Mouse (Mus musculus) hindbrain, embryonic 12.5 days (tissue): ENCODE measurements around the gene Lpin3. TPM values are rescaled to one million over a fixed set of nuclear protein-coding genes. Genes with fewer than 3 reads are reported as not detected.

Source experiments
- ATAC-seq: fragments of 200-750 bp; cut with Nextera tagmentation; 2 replicates; pipeline ENCODE4 v1.8.0; 2017; ENCODE audit warnings: moderate TSS enrichment; ENCODE audit not compliant: low FRiP score
- H3K27ac ChIP-seq: fragments of 300-500 bp; sonication (generic); 2 replicates; pipeline ENCODE4 v1.5.1; 2016; ENCODE audit warnings: mild to moderate bottlenecking
- H3K27me3 ChIP-seq: fragments of 300-500 bp; sonication (generic); 2 replicates; pipeline ENCODE4 v1.6.1; 2016; ENCODE audit warnings: mild to moderate bottlenecking
- H3K36me3 ChIP-seq: fragments of 300-500 bp; sonication (generic); 2 replicates; pipeline ENCODE4 v1.6.1; 2016; ENCODE audit warnings: mild to moderate bottlenecking
- H3K4me1 ChIP-seq: fragments of 300-500 bp; sonication (generic); 2 replicates; pipeline ENCODE4 v1.6.1; 2016
- H3K4me2 ChIP-seq: fragments of 300-500 bp; sonication (generic); replicated peaks from 2 replicates; pipeline ENCODE4 v1.6.1; 2016; ENCODE audit warnings: mild to moderate bottlenecking
- H3K4me3 ChIP-seq: fragments of 300-500 bp; sonication (generic); 2 replicates; pipeline ENCODE4 v1.5.1; 2016; ENCODE audit warnings: mild to moderate bottlenecking
- H3K9ac ChIP-seq: fragments of 300-500 bp; sonication (generic); 2 replicates; pipeline ENCODE4 v1.6.1; 2016; ENCODE audit warnings: mild to moderate bottlenecking, moderate library complexity
- H3K9me3 ChIP-seq: fragments of 300-500 bp; sonication (generic); replicated peaks from 2 replicates; pipeline ENCODE4 v1.6.1; 2016; ENCODE audit warnings: mild to moderate bottlenecking
- WGBS: fragments of 180-500 bp; shearing (Covaris S2); methylation state at CpG from one replicate; pipeline ENCODE4 v1.1.7; 2016; 5-methylcytosine and 5-hydroxymethylcytosine counted together
- polyA plus RNA-seq: library from polyadenylated mRNA; unstranded; fragments of >200 nt; fragmentation: Nextera tagmentation; extraction: Ambion mirVana; gene quantifications from 2 replicates; pipeline ENCODE4 v1.2.1, GENCODE M21; 2016

Lpin3 gene
- polyA plus RNA-seq: 0.63 and 1.4 TPM in 2 replicates

DNA sequence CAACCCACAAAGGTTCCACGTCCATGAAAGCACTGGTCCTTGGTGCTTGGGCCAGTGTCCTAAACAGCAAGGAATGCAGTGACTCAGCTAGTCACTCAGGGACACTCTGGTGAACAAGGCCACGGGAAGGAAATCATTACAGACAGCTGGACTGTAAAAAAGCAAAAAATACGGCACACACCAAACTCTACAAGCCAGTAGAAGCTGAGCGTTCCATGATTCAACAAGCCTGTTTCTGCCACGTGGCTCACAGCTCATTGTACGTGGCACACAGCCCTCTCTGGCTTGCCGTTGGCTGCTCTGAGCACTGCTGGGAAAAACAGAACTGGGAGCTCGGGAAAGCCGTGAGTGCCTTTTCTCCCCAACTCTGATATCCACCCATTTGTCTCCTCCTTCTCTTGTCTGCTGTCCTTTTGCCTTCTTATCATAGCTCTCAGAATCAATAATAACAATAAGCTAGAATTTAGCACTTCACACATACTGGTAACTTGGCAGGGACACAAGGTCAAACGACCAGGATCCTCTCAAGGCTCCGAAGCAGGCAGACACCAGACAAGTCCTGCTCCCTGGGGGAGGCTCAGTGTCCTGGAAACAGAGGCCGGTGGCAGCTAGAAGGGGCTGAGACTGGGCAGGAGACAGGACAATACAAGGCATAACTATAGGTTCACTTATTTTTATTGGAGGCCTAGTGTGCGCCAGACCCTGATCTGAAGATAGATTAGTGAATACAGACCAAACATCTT, at the start of gene Lpin3:
Gene Lpin3 (plus strand): TSS at position 218 of the 743 bp plus-strand sequence.
- no peaks in the 10 kb centered on the region for H3K36me3 ChIP-seq
- no peak for ATAC-seq
- no peaks in the 10 kb centered on the region for H3K9me3 ChIP-seq
- no peaks in the 10 kb centered on the region for H3K4me1 ChIP-seq
- 68% methylated on average over 13 of the region's 13 CpGs for WGBS
- H3K27ac ChIP-seq: no peak within 1 kb of the TSS
- H3K27me3 ChIP-seq: no peaks in the 10 kb centered on the region
- no peak within 1 kb of the TSS for H3K9ac ChIP-seq
- H3K4me2 ChIP-seq: no peak within 1 kb of the TSS
- H3K4me3 ChIP-seq: no peak within 1 kb of the TSS

DNA sequence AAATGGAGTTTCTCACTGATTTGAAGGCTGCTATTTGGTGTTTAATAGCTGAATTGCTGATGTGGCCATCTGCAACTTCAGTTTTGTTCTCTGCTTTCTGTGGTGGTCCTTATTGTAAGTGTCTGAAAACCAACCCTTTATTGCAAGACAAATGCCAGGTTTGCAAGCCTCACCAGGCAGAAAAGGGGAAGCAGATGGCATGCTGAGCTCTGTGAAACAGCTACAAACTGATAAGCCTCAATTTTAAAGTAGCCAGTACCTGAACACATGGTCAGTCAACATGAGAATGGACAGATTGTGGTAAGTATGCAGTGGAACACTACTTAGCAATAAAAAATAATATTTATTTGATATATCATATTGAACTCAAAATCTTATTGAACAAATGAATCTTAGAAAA, 39.6 kb upstream of the Lpin3 start:
- Histone ChIP-seq H3K9me3 (no peaks in the 10 kb centered on the region), H3K4me2 (no peak overlapping the region), H3K27me3 (no peaks in the 10 kb centered on the region), H3K4me3 (no peak overlapping the region), H3K4me1 (no peaks in the 10 kb centered on the region), H3K27ac (no peak overlapping the region), H3K36me3 (no peaks in the 10 kb centered on the region), H3K9ac (no peak overlapping the region)
- ATAC-seq: no peak

DNA sequence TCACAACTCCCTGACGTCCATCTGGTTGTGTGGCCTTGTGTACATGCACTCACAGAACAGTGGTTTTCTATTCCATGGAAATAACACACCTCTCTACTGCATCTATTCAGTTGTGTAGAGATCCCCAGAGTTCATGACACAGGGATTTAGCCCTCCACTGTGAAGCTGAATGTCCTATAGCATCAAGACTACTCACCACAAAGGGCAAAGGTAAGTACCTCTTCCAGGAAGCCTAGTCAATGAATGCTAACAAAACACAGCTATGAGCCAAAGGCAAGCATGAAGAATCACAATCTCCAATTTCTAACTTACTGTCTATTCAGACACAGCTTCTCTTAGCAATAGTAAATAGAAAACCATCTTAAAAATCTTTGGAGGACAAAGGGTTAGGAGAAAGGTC, 32.8 kb upstream of the Lpin3 start:
- Histone ChIP-seq H3K36me3 (no peaks in the 10 kb centered on the region), H3K27ac (no peak overlapping the region), H3K4me3 (no peak overlapping the region), H3K4me1 (no peaks in the 10 kb centered on the region), H3K4me2 (no peak overlapping the region), H3K27me3 (no peaks in the 10 kb centered on the region), H3K9ac (no peak overlapping the region), H3K9me3 (no peaks in the 10 kb centered on the region)
- ATAC-seq: no peak
- WGBS: 87% methylated on average over 1 of the region's 1 CpGs

DNA sequence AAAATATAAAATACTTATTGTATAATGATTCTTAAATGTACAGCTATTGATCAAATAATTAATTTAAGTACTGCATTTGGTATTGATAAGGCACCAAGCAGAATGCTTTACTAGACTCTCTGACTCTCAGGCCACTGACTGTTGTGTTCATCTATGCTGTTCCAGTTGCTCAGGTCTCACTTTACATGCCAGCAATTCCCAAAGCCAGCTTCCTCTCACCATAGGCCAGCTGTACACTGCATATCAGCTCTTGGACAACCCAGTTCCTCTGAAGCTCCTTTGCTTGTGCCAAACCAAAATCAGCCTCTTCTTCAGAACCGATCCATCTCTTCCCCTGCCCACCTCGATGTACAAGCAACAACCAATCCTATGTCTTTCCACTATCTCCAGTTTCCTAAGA, 32.3 kb upstream of the Lpin3 start:
- Histone ChIP-seq H3K4me1 (no peaks in the 10 kb centered on the region), H3K4me2 (no peak overlapping the region), H3K9ac (no peak overlapping the region), H3K36me3 (no peaks in the 10 kb centered on the region), H3K27me3 (no peaks in the 10 kb centered on the region), H3K27ac (no peak overlapping the region), H3K4me3 (no peak overlapping the region), H3K9me3 (no peaks in the 10 kb centered on the region)
- ATAC-seq: no peak
- WGBS: 91% methylated on average over 2 of the region's 2 CpGs

DNA sequence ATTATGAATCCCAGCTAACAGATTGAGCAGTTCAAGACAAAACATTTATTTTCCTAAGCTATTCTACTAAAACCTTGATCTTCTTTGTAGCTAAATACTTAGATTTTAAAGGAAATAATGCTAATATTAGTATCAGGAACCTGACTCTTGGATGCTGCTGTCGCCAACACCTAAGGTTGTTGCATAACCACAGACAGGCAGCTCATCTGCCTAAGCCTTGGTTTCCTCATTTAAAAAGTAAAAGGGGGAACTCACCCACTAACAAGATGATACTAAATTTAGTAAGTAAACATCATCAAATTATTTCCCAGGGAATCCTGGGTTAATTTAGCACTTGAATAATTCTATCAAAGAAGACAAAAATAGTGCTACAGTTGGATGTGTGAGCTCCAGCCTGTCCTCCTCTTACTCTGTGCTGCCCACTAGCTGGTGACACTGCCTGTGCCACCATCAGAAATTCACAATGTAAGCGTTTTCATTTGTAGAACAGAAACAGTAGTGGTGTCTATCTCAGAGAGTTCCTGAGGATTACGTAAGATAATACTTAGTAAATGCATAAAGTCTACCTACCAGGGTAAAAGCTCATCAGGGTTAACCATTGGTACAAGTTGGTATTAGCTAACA, 30.7 kb upstream of the Lpin3 start:
- WGBS: 86% methylated on average over 3 of the region's 3 CpGs

DNA sequence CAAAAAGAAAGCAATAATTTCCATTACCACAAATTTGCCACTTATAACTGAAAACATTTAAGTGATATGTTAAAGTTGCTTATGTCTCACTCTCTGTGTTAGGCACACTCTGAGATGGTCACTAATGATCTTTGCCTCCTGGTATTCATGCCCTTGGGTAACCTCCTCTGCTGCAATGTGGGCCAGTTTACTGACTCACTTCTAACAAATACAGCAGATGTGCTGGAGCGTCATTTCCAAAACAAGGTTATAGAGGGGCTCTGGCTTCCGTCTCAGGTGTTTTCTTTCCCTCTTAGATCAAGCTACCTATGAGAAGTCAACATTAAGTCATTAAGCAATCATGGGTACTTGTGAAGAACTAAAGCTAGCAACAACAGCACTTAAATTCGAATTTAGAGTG, 30.1 kb upstream of the Lpin3 start:
- ATAC-seq: no peak
- H3K4me2 ChIP-seq: no peak overlapping the region
- no peaks in the 10 kb centered on the region for H3K4me1 ChIP-seq
- no peak overlapping the region for H3K27ac ChIP-seq
- no peak overlapping the region for H3K4me3 ChIP-seq
- no peaks in the 10 kb centered on the region for H3K27me3 ChIP-seq
- 88% methylated on average over 3 of the region's 3 CpGs for WGBS
- no peaks in the 10 kb centered on the region for H3K36me3 ChIP-seq
- no peak overlapping the region for H3K9ac ChIP-seq
- no peaks in the 10 kb centered on the region for H3K9me3 ChIP-seq

More for the DNA sequence above, 30.7 kb upstream of the Lpin3 start:
- H3K4me2 ChIP-seq: no peak overlapping the region
- H3K4me1 ChIP-seq: no peaks in the 10 kb centered on the region
- no peak overlapping the region for H3K9ac ChIP-seq
- H3K36me3 ChIP-seq: no peaks in the 10 kb centered on the region
- H3K27me3 ChIP-seq: no peaks in the 10 kb centered on the region
- ATAC-seq: no peak
- no peak overlapping the region for H3K4me3 ChIP-seq
- no peak overlapping the region for H3K27ac ChIP-seq
- H3K9me3 ChIP-seq: no peaks in the 10 kb centered on the region

DNA sequence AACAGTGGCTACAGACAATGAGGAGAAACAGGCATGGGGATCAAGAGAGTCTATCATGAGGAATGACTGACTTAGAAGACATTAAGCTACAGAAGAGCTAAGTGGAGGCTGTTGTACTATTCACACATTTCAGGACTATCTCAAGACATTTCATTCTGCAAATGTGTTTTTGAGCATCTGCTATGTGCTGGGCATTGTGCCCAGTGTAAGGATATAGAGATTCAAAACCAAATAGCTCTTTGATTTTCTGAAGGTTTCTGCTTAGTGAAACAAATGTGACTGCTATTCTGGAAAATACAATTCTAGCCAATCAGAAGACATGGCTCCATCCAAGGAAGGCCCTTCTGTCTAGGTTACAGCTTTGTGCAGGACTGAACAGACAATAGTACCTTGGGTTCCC, 25.8 kb upstream of the Lpin3 start:
- no peak for ATAC-seq
- H3K4me2 ChIP-seq: no peak overlapping the region
- no peaks in the 10 kb centered on the region for H3K27me3 ChIP-seq
- H3K36me3 ChIP-seq: no peaks in the 10 kb centered on the region
- H3K9me3 ChIP-seq: no peaks in the 10 kb centered on the region
- H3K9ac ChIP-seq: no peak overlapping the region
- no peak overlapping the region for H3K27ac ChIP-seq
- H3K4me3 ChIP-seq: no peak overlapping the region
- no peaks in the 10 kb centered on the region for H3K4me1 ChIP-seq

DNA sequence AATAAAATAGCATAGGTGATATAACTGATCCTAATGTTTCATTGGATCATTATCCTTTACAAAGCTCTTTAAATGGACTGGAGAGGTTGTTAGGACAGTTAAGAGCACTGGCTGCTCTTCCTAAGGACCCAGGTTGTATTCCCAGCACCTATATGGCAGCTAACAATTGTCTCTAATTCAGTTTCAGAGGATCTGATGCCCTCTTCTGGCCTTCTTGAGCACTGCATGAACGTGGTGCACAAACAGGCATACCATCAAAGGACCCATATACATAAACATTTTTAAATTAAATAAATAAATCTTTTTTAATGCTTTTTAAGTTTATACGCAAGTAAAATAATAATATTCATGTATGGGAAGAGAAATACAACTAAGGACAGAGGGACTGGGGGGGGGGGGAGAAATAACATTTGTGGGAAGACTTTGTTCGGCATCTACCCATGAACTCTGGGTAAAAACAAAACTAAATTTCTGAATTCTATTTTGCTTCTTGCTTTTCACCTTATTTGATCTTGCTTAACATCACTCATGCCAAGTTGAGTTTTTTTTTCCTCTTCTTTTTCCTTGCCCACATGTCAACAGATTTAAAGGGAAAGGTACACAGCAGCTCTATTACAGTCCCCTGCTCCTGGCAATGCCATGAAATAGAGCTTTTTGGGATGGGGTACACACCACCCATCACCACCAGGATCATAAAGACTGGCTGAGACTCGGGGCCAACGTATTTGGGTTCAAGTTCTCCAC, 23.9 kb upstream of the Lpin3 start:
- Histone ChIP-seq H3K4me1 (no peaks in the 10 kb centered on the region), H3K4me2 (no peak overlapping the region), H3K27me3 (no peaks in the 10 kb centered on the region), H3K9me3 (no peaks in the 10 kb centered on the region), H3K36me3 (no peaks in the 10 kb centered on the region), H3K9ac (no peak overlapping the region), H3K4me3 (no peak overlapping the region), H3K27ac (no peak overlapping the region)
- no peak for ATAC-seq
- 72% methylated on average over 5 of the region's 5 CpGs for WGBS

DNA sequence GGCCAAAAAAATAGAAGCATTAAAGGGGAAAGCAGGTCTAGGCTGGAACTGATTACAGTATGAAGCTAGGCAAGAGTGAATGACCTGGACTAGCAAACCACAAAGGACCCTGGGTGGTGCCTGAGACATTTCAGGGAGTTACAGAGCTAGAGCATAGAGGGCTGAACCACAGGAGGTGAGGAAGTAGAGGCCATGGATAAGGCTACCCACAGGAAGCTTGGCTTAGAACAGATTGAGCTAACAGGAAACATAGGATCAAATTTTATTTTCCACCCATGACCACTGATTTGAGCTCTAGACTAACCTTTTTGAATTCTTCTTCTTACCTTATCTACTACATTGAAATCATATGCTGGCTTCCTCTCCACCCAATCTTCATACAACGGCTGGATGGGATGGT, 20.1 kb upstream of the Lpin3 start:
- no peak for ATAC-seq
- 85% methylated on average over 1 of the region's 1 CpGs for WGBS
- Histone ChIP-seq H3K27me3 (no peaks in the 10 kb centered on the region), H3K4me3 (no peak overlapping the region), H3K4me2 (no peak overlapping the region), H3K27ac (no peak overlapping the region), H3K4me1 (no peaks in the 10 kb centered on the region), H3K9ac (no peak overlapping the region), H3K9me3 (no peaks in the 10 kb centered on the region), H3K36me3 (no peaks in the 10 kb centered on the region)

DNA sequence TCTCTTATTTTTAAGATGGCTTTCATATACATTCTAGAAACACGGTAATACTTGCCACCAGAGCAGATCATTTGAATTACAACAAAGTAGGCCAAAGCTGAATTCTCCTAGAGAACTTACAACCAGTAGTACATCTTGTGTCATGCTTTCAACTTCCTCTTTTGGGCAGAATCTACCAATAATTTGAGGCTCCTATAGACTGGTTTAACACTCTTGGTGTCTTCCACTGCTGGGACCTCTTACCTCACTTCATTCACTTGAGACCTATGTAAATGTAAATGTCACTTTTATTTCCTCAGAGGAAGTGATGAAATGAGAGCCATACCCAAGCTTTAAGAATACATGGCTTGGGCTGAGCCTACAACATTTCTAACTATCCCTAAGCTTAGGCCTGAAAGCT, 16.4 kb upstream of the Lpin3 start:
- no peak overlapping the region for H3K9ac ChIP-seq
- no peak overlapping the region for H3K27ac ChIP-seq
- no peaks in the 10 kb centered on the region for H3K4me1 ChIP-seq
- H3K9me3 ChIP-seq: no peaks in the 10 kb centered on the region
- no peaks in the 10 kb centered on the region for H3K27me3 ChIP-seq
- H3K36me3 ChIP-seq: no peaks in the 10 kb centered on the region
- no peak overlapping the region for H3K4me2 ChIP-seq
- ATAC-seq: no peak
- 79% methylated on average over 1 of the region's 1 CpGs for WGBS
- no peak overlapping the region for H3K4me3 ChIP-seq

DNA sequence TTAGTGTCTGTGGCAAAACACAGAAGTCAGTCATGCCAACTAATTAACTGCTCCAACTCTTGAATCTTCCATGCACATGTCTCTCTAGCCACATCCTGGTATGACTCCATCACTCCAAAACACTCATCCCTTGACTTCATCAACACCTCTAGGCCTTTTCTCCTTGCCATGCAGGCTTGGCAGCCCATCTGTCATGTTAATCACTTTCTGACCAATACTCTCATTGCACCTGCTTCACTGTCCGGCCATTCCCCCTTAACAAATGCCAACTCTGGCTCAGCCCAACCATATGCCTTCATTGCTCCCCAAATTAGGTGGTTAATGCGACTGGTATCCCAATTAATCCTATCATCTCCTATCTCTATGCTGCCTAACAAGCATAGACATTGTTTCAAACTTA, 15.2 kb upstream of the Lpin3 start:
- ATAC-seq: no peak
- Histone ChIP-seq H3K9me3 (no peaks in the 10 kb centered on the region), H3K4me2 (no peak overlapping the region), H3K4me3 (no peak overlapping the region), H3K9ac (no peak overlapping the region), H3K4me1 (no peaks in the 10 kb centered on the region), H3K27me3 (no peaks in the 10 kb centered on the region), H3K27ac (no peak overlapping the region), H3K36me3 (no peaks in the 10 kb centered on the region)
- 67% methylated on average over 2 of the region's 2 CpGs for WGBS

DNA sequence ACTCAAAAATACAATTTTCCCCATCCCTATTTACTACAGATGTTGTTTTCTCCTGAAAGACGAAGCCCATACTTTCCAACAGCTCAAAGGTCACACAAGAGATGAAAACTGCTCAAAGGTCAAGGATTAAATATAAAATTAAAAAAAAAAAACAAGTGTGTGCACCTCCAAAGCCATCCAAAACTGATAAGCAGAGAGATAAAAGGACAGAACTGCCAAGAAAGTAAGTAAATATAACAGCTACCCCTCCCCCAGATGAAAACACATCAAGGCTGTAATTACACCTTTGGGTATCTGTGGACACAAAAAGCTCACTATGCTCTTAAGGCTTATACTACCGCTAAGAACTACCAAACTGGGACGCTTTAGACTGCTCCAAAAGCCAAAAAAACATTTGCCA, 11.0 kb upstream of the Lpin3 start:
- no peaks in the 10 kb centered on the region for H3K9me3 ChIP-seq
- peaks cover 13% of the 10 kb centered on the region for H3K4me1 ChIP-seq
- H3K4me3 ChIP-seq: no peak overlapping the region
- no peak for ATAC-seq
- H3K27ac ChIP-seq: no peak overlapping the region
- 75% methylated on average over 3 of the region's 3 CpGs for WGBS
- no peaks in the 10 kb centered on the region for H3K36me3 ChIP-seq
- no peak overlapping the region for H3K9ac ChIP-seq
- no peak overlapping the region for H3K4me2 ChIP-seq
- no peaks in the 10 kb centered on the region for H3K27me3 ChIP-seq
